Mouse (Mus musculus) embryonic facial prominence, embryonic 13.5 days (tissue): ENCODE data around the gene Galc. TPM values are rescaled to one million over a fixed set of nuclear protein-coding genes. Genes with fewer than 3 reads are reported as not detected.

Experiments
- ATAC-seq: fragments of 200-750 bp; cut with Nextera tagmentation; 2 replicates; pipeline ENCODE4 v1.8.0; 2017; ENCODE audit warnings: low read depth; ENCODE audit not compliant: insufficient number of reproducible peaks, insufficient read depth, low FRiP score, low TSS enrichment
- H3K27ac ChIP-seq: fragments of 300-500 bp; sonication (generic); 2 replicates; pipeline ENCODE4 v1.5.1; 2015; ENCODE audit warnings: moderate library complexity, mild to moderate bottlenecking, inconsistent platforms
- H3K27me3 ChIP-seq: fragments of 300-500 bp; sonication (generic); 2 replicates; pipeline ENCODE4 v1.6.1; 2015; ENCODE audit warnings: mild to moderate bottlenecking, inconsistent platforms
- H3K36me3 ChIP-seq: fragments of 300-500 bp; sonication (generic); 2 replicates; pipeline ENCODE4 v1.6.1; 2015; ENCODE audit warnings: mild to moderate bottlenecking, inconsistent platforms
- H3K4me1 ChIP-seq: fragments of 300-500 bp; sonication (generic); 2 replicates; pipeline ENCODE4 v1.6.1; 2015; ENCODE audit warnings: inconsistent platforms
- H3K4me2 ChIP-seq: fragments of 300-500 bp; sonication (generic); 2 replicates; pipeline ENCODE4 v1.6.1; 2015; ENCODE audit warnings: moderate library complexity, mild to moderate bottlenecking, inconsistent platforms
- H3K4me3 ChIP-seq: fragments of 300-500 bp; sonication (generic); 2 replicates; pipeline ENCODE4 v1.5.1; 2015; ENCODE audit warnings: mild to moderate bottlenecking, inconsistent platforms
- H3K9ac ChIP-seq: fragments of 300-500 bp; sonication (generic); 2 replicates; pipeline ENCODE4 v1.6.1; 2015; ENCODE audit warnings: mild to moderate bottlenecking, inconsistent platforms
- H3K9me3 ChIP-seq: fragments of 300-500 bp; sonication (generic); 2 replicates; pipeline ENCODE4 v1.6.1; 2016; ENCODE audit warnings: inconsistent platforms
- WGBS: fragments of 180-500 bp; shearing (Covaris S2); methylation state at CpG from one replicate; pipeline ENCODE4 v1.1.7; 2015; ENCODE audit warnings: mixed read lengths; 5-methylcytosine and 5-hydroxymethylcytosine counted together
- polyA plus RNA-seq: library from polyadenylated mRNA; unstranded; fragments of >200 nt; fragmentation: Nextera tagmentation; extraction: Ambion mirVana; gene quantifications from 2 replicates; pipeline ENCODE4 v1.2.1, GENCODE M21; 2015

The Galc gene
- polyA plus RNA-seq, 1 experiment from 2014 or later, result 8.0 TPM

- H3K4me3 ChIP-seq, result no peak overlapping the region
- 73% methylated on average over 13 of the region's 13 CpGs for WGBS
Observed at GRCm38 (mm10) chr12:98212457-98213175, 46.6 kb downstream of the Galc start.

GRCm38 (mm10) chr12:98210495-98210894 lies 48.8 kb downstream of the Galc start:
- 91% methylated on average over 6 of the region's 6 CpGs for WGBS
- no peaks in the 10 kb centered on the region for H3K9me3 ChIP-seq
- no peak for ATAC-seq

More at GRCm38 (mm10) chr12:98212457-98213175, 46.6 kb downstream of the Galc start:
- Histone ChIP-seq H3K36me3 (peaks cover 12% of the 10 kb centered on the region; the same call in 1 of the 2 replicates), H3K27me3 (no peaks in the 10 kb centered on the region), H3K9me3 (no peaks in the 10 kb centered on the region), H3K4me1 (0 out of 2 replicates have a peak, but pooled peaks cover 6% of the 10 kb centered on the region), H3K9ac (no peak overlapping the region), H3K4me2 (no peak overlapping the region), H3K27ac (no peak overlapping the region)
- ATAC-seq, result no peak

GRCm38 (mm10) chr12:98208104-98208503 lies 51.2 kb downstream of the Galc start:
- peaks cover 4% of the 10 kb centered on the region; the same call in 1 of the 2 replicates for H3K36me3 ChIP-seq
- H3K4me1 ChIP-seq, result no peaks in the 10 kb centered on the region
- H3K9ac ChIP-seq, result no peak overlapping the region
- H3K27me3 ChIP-seq, result no peaks in the 10 kb centered on the region
- H3K4me3 ChIP-seq, result no peak overlapping the region
- WGBS, result 78% methylated on average over 10 of the region's 10 CpGs
- no peaks in the 10 kb centered on the region for H3K9me3 ChIP-seq
- no peak for ATAC-seq
- H3K4me2 ChIP-seq, result no peak overlapping the region
- no peak overlapping the region for H3K27ac ChIP-seq

More at GRCm38 (mm10) chr12:98210495-98210894, 48.8 kb downstream of the Galc start:
- Histone ChIP-seq H3K36me3 (peaks cover 12% of the 10 kb centered on the region; the same call in 1 of the 2 replicates), H3K4me1 (no peaks in the 10 kb centered on the region), H3K4me2 (no peak overlapping the region), H3K27ac (no peak overlapping the region), H3K27me3 (no peaks in the 10 kb centered on the region), H3K4me3 (no peak overlapping the region), H3K9ac (no peak overlapping the region)

GRCm38 (mm10) chr12:98205450-98206051 lies 53.7 kb downstream of the Galc start:
- no peaks in the 10 kb centered on the region for H3K27me3 ChIP-seq
- 73% methylated on average over 4 of the region's 4 CpGs for WGBS
- H3K9me3 ChIP-seq, result no peaks in the 10 kb centered on the region
- ATAC-seq, result no peak
- H3K4me1 ChIP-seq, result 0 out of 2 replicates have a peak, but pooled peaks cover 5% of the 10 kb centered on the region
- no peak overlapping the region for H3K4me3 ChIP-seq
- no peak overlapping the region for H3K4me2 ChIP-seq
- no peak overlapping the region for H3K27ac ChIP-seq
- H3K9ac ChIP-seq, result no peak overlapping the region
- H3K36me3 ChIP-seq, result peaks cover 4% of the 10 kb centered on the region; the same call in 1 of the 2 replicates

GRCm38 (mm10) chr12:98197401-98197800 lies 61.9 kb downstream of the Galc start:
- WGBS, result 24% methylated on average over 1 of the region's 1 CpGs
- Histone ChIP-seq H3K27ac (no peak overlapping the region), H3K36me3 (no peaks in the 10 kb centered on the region), H3K27me3 (no peaks in the 10 kb centered on the region), H3K4me2 (no peak overlapping the region), H3K9ac (no peak overlapping the region), H3K4me1 (peaks cover 9% of the 10 kb centered on the region; the same call in 1 of the 2 replicates), H3K9me3 (no peaks in the 10 kb centered on the region), H3K4me3 (no peak overlapping the region)
- ATAC-seq, result no peak

- Histone ChIP-seq H3K27me3 (no peaks in the 10 kb centered on the region), H3K9ac (no peak overlapping the region), H3K27ac (no peak overlapping the region), H3K4me2 (no peak overlapping the region), H3K9me3 (no peaks in the 10 kb centered on the region), H3K4me1 (no peaks in the 10 kb centered on the region), H3K4me3 (no peak overlapping the region), H3K36me3 (no peaks in the 10 kb centered on the region)
- WGBS, result 79% methylated on average over 1 of the region's 1 CpGs
- ATAC-seq, result no peak
Observed at GRCm38 (mm10) chr12:98190201-98190600, 69.1 kb downstream of the Galc start.

- Histone ChIP-seq H3K9me3 (no peaks in the 10 kb centered on the region), H3K9ac (no peak overlapping the region), H3K4me3 (no peak overlapping the region), H3K27ac (no peak overlapping the region), H3K36me3 (no peaks in the 10 kb centered on the region), H3K4me2 (no peak overlapping the region), H3K27me3 (0 out of 2 replicates have a peak, but pooled peaks cover 1% of the 10 kb centered on the region), H3K4me1 (no peaks in the 10 kb centered on the region)
- ATAC-seq, result no peak
- 81% methylated on average over 9 of the region's 9 CpGs for WGBS
Observed at GRCm38 (mm10) chr12:98189096-98189495, 70.2 kb downstream of the Galc start.

GRCm38 (mm10) chr12:98187186-98187899 lies 71.9 kb downstream of the Galc start:
- Histone ChIP-seq H3K4me1 (no peaks in the 10 kb centered on the region), H3K4me3 (no peak overlapping the region), H3K36me3 (no peaks in the 10 kb centered on the region), H3K9me3 (no peaks in the 10 kb centered on the region), H3K27me3 (peaks cover 9% of the 10 kb centered on the region), H3K4me2 (no peak overlapping the region), H3K27ac (no peak overlapping the region), H3K9ac (no peak overlapping the region)
- WGBS, result 75% methylated on average over 8 of the region's 8 CpGs
- ATAC-seq, result no peak

- H3K4me1 ChIP-seq, result peaks cover 5% of the 10 kb centered on the region; the same call in 1 of the 2 replicates
- H3K9ac ChIP-seq, result no peak overlapping the region
- no peak overlapping the region for H3K27ac ChIP-seq
- H3K4me3 ChIP-seq, result no peak overlapping the region
- H3K27me3 ChIP-seq, result peaks cover 12% of the 10 kb centered on the region
- no peaks in the 10 kb centered on the region for H3K9me3 ChIP-seq
- ATAC-seq, result no peak
- H3K4me2 ChIP-seq, result peak overlapping the region; percentile 46
- H3K36me3 ChIP-seq, result no peaks in the 10 kb centered on the region
- WGBS, result 11% methylated on average over 9 of the region's 9 CpGs
Observed at GRCm38 (mm10) chr12:98181729-98182128, 77.5 kb downstream of the Galc start.

GRCm38 (mm10) chr12:98180807-98181206 lies 78.5 kb downstream of the Galc start:
- no peak for ATAC-seq
- Histone ChIP-seq H3K9ac (no peak overlapping the region), H3K4me3 (no peak overlapping the region), H3K27me3 (peaks cover 12% of the 10 kb centered on the region), H3K27ac (no peak overlapping the region), H3K4me1 (peaks cover 5% of the 10 kb centered on the region; the same call in 1 of the 2 replicates), H3K9me3 (no peaks in the 10 kb centered on the region), H3K36me3 (no peaks in the 10 kb centered on the region), H3K4me2 (no peak overlapping the region)
- WGBS, result 87% methylated on average over 6 of the region's 6 CpGs

- H3K36me3 ChIP-seq, result no peaks in the 10 kb centered on the region
- no peak overlapping the region for H3K27ac ChIP-seq
- H3K4me3 ChIP-seq, result no peak overlapping the region
- peaks cover 5% of the 10 kb centered on the region; the same call in 1 of the 2 replicates for H3K4me1 ChIP-seq
- no peak overlapping the region for H3K4me2 ChIP-seq
- H3K9me3 ChIP-seq, result no peaks in the 10 kb centered on the region
- H3K27me3 ChIP-seq, result peaks cover 12% of the 10 kb centered on the region
- ATAC-seq, result no peak
- no peak overlapping the region for H3K9ac ChIP-seq
- 93% methylated on average over 16 of the region's 16 CpGs for WGBS
Observed at GRCm38 (mm10) chr12:98180235-98180800, 78.9 kb downstream of the Galc start.
